Mouse (Mus musculus) limb, embryonic 10.5 days (tissue): ENCODE measurements around the gene Crispld2. TPM values are rescaled to one million over a fixed set of nuclear protein-coding genes. Genes with fewer than 3 reads are reported as not detected.

Experiments
- DNase-seq: peaks from one replicate; pipeline ENCODE4 v3.0.0-alpha.2; 2017; ENCODE audit warnings: low spot score
- H3K27ac ChIP-seq: fragments of 300-500 bp; sonication (generic); 2 replicates; pipeline ENCODE4 v1.5.1; 2016; ENCODE audit warnings: mild to moderate bottlenecking
- H3K27me3 ChIP-seq: fragments of 300-500 bp; sonication (generic); 2 replicates; pipeline ENCODE4 v1.6.1; 2016; ENCODE audit warnings: low read depth, mild to moderate bottlenecking; ENCODE audit not compliant: poor library complexity, severe bottlenecking
- H3K36me3 ChIP-seq: fragments of 300-500 bp; sonication (generic); 2 replicates; pipeline ENCODE4 v1.6.1; 2016; ENCODE audit warnings: mild to moderate bottlenecking, moderate library complexity
- H3K4me1 ChIP-seq: fragments of 300-500 bp; sonication (generic); 2 replicates; pipeline ENCODE4 v1.6.1; 2016
- H3K4me3 ChIP-seq: fragments of 300-500 bp; sonication (generic); 2 replicates; pipeline ENCODE4 v1.5.1; 2016; ENCODE audit warnings: mild to moderate bottlenecking, moderate library complexity
- H3K9me3 ChIP-seq: fragments of 300-500 bp; sonication (generic); replicated peaks from 2 replicates; pipeline ENCODE4 v1.6.1; 2016; ENCODE audit warnings: mild to moderate bottlenecking
- WGBS: fragments of 180-500 bp; shearing (Covaris S2); methylation state at CpG from one replicate; pipeline ENCODE4 v1.1.7; 2016; 5-methylcytosine and 5-hydroxymethylcytosine counted together
- polyA plus RNA-seq: library from polyadenylated mRNA; unstranded; fragments of >200 nt; fragmentation: Nextera tagmentation; extraction: Ambion mirVana; gene quantifications from 2 replicates; pipeline ENCODE4 v1.2.1, GENCODE M21; 2016

The Crispld2 gene
- polyA plus RNA-seq, 1 experiment from 2014 or later: 6.1 TPM

DNA sequence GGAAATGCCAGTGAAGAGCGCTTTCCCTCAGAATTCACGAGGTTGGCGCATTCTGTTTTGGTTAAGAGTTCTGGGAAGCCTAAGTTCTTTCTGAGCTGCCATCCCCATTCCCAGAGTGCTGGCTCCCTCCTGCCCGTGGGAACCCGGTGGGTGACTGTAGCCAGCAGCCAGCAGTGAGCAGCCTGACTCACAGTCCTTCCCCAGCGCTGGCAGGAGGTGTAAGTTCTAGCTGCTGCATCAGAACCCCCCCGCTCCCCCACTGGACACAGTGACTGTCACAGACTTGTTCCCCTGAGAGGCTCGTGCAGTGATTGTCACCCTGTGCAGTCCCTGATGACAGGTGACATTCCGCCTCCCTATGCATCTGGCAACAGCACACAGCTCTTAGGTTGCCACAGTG is 22.1 kb upstream of the Crispld2 start:
- Histone ChIP-seq H3K4me3 (no peak overlapping the region), H3K9me3 (peaks cover 7% of the 10 kb centered on the region; the same call in 1 of the 2 replicates), H3K27ac (no peak overlapping the region; the same call in 1 of the 2 replicates), H3K4me1 (peaks cover 21% of the 10 kb centered on the region), H3K36me3 (no peaks in the 10 kb centered on the region), H3K27me3 (no peaks in the 10 kb centered on the region)
- 79% methylated on average over 9 of the region's 9 CpGs for WGBS
- DNase-seq: no peak

DNA sequence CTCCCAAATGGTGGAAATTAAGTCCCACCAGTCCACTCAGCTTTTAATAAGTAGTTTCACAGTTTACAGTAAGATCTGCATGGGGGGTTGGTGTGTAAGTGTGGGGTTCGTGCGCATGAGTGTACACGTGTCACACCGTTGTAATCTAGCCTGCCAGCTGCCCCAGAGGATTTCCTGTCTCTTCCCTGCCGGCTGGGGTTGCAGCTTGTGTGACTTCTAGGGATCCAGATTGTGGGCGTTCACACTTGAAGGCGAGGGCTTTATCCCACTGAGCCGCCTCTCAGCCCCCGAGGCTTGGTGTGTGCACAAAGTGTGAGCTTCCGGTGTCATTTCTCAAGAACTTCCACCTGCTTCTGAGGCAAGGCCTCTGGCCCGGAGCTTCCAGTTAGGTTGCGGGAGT is 19.7 kb upstream of the Crispld2 start:
- 74% methylated on average over 12 of the region's 12 CpGs for WGBS
- peak overlapping the region; percentile 53 for H3K27ac ChIP-seq
- H3K36me3 ChIP-seq: no peaks in the 10 kb centered on the region
- no peak overlapping the region for H3K4me3 ChIP-seq
- 0 out of 2 replicates have a peak, but pooled peaks cover 6% of the 10 kb centered on the region for H3K9me3 ChIP-seq
- DNase-seq: no peak
- no peaks in the 10 kb centered on the region for H3K27me3 ChIP-seq
- peaks cover 21% of the 10 kb centered on the region for H3K4me1 ChIP-seq

GRCm38 (mm10) chr8:119978770-119979381 is 13.4 kb upstream of the Crispld2 start:
- no peaks in the 10 kb centered on the region for H3K36me3 ChIP-seq
- H3K4me3 ChIP-seq: no peak overlapping the region
- H3K4me1 ChIP-seq: peaks cover 16% of the 10 kb centered on the region
- H3K27ac ChIP-seq: peak overlapping the region; percentile 5; the same call in 1 of the 2 replicates
- 72% methylated on average over 11 of the region's 11 CpGs for WGBS
- no peaks in the 10 kb centered on the region for H3K27me3 ChIP-seq
- no peaks in the 10 kb centered on the region for H3K9me3 ChIP-seq
- DNase-seq: no peak

- H3K4me1 ChIP-seq: peaks cover 8% of the 10 kb centered on the region
- no peak for DNase-seq
- H3K9me3 ChIP-seq: no peaks in the 10 kb centered on the region
- H3K4me3 ChIP-seq: no peak overlapping the region
- WGBS: 79% methylated on average over 4 of the region's 4 CpGs
- no peak overlapping the region for H3K27ac ChIP-seq
- H3K36me3 ChIP-seq: no peaks in the 10 kb centered on the region
- H3K27me3 ChIP-seq: no peaks in the 10 kb centered on the region
These were observed 11.0 kb upstream of the Crispld2 start for GRCm38 (mm10) chr8:119981253-119981652.

DNA sequence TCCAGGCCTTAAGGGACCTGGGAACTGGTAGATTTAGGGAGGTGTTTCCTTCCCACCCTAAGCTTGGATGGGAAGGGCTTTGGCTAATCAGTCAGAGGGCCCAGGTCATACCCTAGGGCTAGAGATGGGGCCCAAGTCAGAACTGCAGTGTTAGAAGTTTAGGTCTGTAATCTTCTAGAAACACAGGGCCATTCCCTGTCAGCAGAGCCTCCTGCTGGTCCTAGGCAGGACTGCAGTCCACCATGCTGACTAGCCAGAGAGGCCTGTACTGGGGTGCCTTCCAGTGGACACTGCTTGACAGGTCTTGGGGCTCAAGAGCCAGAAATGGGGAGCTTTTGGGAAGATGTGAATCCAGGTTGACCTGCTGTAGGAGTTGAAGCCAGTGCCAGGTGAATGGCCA is 8.2 kb upstream of the Crispld2 start:
- no peak overlapping the region for H3K4me3 ChIP-seq
- no peaks in the 10 kb centered on the region for H3K36me3 ChIP-seq
- peaks cover 5% of the 10 kb centered on the region for H3K4me1 ChIP-seq
- H3K9me3 ChIP-seq: no peaks in the 10 kb centered on the region
- no peak overlapping the region for H3K27ac ChIP-seq
- DNase-seq: no peak
- H3K27me3 ChIP-seq: no peaks in the 10 kb centered on the region

DNA sequence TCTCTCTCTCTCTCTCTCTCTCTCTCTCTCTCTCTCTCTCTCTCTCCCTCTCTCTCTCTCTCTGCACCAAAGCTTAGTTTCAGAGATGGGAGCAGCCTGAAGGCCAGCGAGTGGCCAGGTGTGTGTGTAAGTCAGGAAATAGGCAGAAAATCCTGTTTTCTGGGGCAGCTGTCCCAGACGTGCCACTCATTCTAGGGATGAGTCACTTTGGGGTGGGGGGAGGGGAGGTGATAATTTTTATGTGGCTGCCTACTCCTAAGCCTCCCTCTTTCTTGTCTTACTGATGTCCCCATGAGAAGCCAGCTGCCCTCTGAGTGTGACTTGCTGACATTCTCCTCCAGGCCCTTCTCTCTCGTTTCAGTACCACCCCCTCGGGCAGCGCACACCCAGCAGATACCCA is 6.1 kb upstream of the Crispld2 start:
- H3K27me3 ChIP-seq: peaks cover 8% of the 10 kb centered on the region
- DNase-seq: no peak
- 69% methylated on average over 5 of the region's 5 CpGs for WGBS
- no peak overlapping the region for H3K27ac ChIP-seq
- no peaks in the 10 kb centered on the region for H3K36me3 ChIP-seq
- no peak overlapping the region for H3K4me3 ChIP-seq
- no peaks in the 10 kb centered on the region for H3K9me3 ChIP-seq
- H3K4me1 ChIP-seq: no peaks in the 10 kb centered on the region

DNA sequence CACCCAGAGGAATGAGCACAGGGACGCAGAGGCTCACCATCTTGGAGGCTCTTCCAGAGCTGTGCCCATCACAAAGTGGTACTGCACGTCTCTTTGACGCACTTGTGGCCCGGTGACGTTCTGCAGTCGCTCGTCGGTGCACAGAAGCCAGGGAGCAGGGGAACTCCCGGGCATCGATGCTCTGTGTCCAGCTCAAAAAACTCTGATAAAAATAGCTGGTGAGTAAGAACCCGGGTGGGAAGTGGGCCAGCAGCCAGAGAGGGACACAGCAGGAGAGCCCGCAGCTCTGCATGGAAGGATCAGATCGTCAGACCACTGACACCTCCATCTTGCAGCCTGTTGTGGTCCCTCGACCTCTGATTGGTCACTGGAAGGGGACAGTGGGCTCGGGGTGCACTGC is 4.2 kb upstream of the Crispld2 start:
- Histone ChIP-seq H3K27ac (no peak overlapping the region), H3K4me1 (peaks cover 13% of the 10 kb centered on the region), H3K27me3 (peaks cover 27% of the 10 kb centered on the region), H3K4me3 (no peak overlapping the region), H3K36me3 (no peaks in the 10 kb centered on the region), H3K9me3 (no peaks in the 10 kb centered on the region)
- WGBS: 71% methylated on average over 15 of the region's 15 CpGs
- DNase-seq: no peak

DNA sequence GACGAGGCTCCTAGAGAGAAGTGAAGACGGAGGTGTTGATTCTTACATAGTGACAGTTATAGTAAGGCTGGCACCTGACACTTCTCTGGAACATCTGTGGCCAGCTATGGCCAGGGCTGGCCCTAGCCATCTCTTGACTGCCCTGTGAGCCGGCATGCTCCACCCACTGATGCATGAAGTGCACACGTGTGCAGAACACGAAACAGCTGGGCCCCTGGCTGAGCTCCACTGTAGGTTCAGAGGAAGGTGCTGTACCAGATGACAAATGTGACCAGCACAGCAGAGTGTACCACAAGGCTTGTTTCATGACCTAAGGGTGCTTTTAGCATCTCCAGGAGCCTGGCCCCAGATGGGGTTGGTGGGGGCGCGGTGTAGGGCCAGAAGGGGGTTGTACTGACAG is 1.9 kb downstream of the Crispld2 start:
- Histone ChIP-seq H3K9me3 (no peaks in the 10 kb centered on the region), H3K27me3 (peaks cover 42% of the 10 kb centered on the region), H3K27ac (peak overlapping the region; percentile 54; the same call in 1 of the 2 replicates), H3K4me3 (no peak overlapping the region), H3K4me1 (peaks cover 59% of the 10 kb centered on the region), H3K36me3 (no peaks in the 10 kb centered on the region)
- 64% methylated on average over 7 of the region's 7 CpGs for WGBS
- DNase-seq: peak; percentile 50

- no peak overlapping the region for H3K4me3 ChIP-seq
- no peak for DNase-seq
- H3K27me3 ChIP-seq: peaks cover 42% of the 10 kb centered on the region
- 14% methylated on average over 6 of the region's 6 CpGs for WGBS
- H3K27ac ChIP-seq: peak overlapping the region; percentile 54; the same call in 1 of the 2 replicates
- H3K4me1 ChIP-seq: peaks cover 59% of the 10 kb centered on the region
- no peaks in the 10 kb centered on the region for H3K36me3 ChIP-seq
- no peaks in the 10 kb centered on the region for H3K9me3 ChIP-seq
These were observed 2.3 kb downstream of the Crispld2 start for GRCm38 (mm10) chr8:119994556-119994955.

DNA sequence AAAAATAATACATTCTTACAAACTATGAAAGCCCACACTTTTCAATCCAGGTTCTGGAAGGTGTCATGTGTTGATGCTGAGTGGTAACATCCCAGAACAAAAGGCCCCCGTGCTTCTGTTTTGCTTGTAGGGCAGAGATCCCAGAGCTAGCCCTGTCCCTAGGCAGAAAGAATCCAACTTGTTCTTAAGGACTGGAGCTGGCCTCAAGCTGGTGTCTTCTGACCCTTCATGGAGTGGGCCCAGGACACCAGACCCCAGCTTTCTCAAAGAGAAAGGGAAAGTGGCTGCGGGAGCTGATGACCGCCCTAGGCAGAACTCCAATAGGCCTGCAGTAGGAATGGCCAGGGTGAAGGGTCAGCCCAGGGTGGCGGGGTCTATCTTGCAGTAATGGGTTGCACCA is 5.0 kb downstream of the Crispld2 start:
- no peaks in the 10 kb centered on the region for H3K36me3 ChIP-seq
- WGBS: 78% methylated on average over 4 of the region's 4 CpGs
- H3K9me3 ChIP-seq: no peaks in the 10 kb centered on the region
- peak overlapping the region; percentile 33; the same call in 1 of the 2 replicates for H3K27ac ChIP-seq
- no peak for DNase-seq
- H3K4me3 ChIP-seq: no peak overlapping the region
- H3K27me3 ChIP-seq: peaks cover 22% of the 10 kb centered on the region
- peaks cover 71% of the 10 kb centered on the region for H3K4me1 ChIP-seq

DNA sequence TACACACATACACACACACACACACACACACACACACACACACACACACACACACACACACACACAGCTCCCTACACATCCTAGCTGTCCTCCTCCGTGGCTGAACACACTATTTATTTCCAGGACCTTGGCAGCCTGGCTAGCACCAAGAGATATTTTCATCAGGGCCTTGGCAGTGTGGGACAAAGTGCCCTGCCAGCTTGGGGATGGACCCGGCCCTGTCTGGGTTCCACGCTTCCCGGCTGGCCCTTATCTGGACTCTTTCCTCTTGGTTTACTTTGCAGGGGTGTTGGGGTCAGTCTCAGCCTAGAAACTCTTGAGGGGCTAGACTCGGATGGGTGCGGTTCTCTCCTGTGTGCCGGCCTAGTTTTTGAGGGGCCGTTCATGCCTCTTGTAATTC is 8.2 kb downstream of the Crispld2 start:
- DNase-seq: no peak
- Histone ChIP-seq H3K36me3 (no peaks in the 10 kb centered on the region), H3K4me1 (peaks cover 71% of the 10 kb centered on the region), H3K9me3 (no peaks in the 10 kb centered on the region), H3K4me3 (no peak overlapping the region), H3K27me3 (no peaks in the 10 kb centered on the region), H3K27ac (peak overlapping the region; percentile 27; the same call in 1 of the 2 replicates)
- 70% methylated on average over 8 of the region's 8 CpGs for WGBS

DNA sequence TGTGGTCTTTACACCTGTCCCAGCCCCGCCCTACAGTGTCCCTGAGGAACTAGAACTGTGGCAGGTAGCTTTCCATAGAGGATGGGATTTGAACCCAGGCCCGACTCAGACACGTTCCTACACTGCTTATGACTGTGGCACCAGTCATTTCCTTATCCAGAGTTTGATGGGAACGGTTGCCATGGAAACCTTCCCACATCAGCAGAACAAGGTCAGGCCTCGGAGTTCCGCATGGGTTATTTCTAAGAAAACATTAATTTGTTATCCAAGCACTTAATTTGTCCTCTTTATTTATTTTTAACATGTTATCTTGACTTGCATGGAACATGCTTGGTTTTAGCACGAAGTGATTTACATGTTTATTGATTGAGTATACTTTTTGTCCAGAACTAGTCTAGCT is 9.5 kb downstream of the Crispld2 start:
- WGBS: 82% methylated on average over 7 of the region's 7 CpGs
- H3K4me1 ChIP-seq: peaks cover 78% of the 10 kb centered on the region
- peak overlapping the region; percentile 27; the same call in 1 of the 2 replicates for H3K27ac ChIP-seq
- no peak for DNase-seq
- no peaks in the 10 kb centered on the region for H3K36me3 ChIP-seq
- H3K9me3 ChIP-seq: no peaks in the 10 kb centered on the region
- no peaks in the 10 kb centered on the region for H3K27me3 ChIP-seq
- H3K4me3 ChIP-seq: no peak overlapping the region

GRCm38 (mm10) chr8:120002348-120002747 is 10.1 kb downstream of the Crispld2 start:
- H3K27me3 ChIP-seq: no peaks in the 10 kb centered on the region
- no peaks in the 10 kb centered on the region for H3K36me3 ChIP-seq
- H3K4me3 ChIP-seq: no peak overlapping the region
- DNase-seq: no peak
- H3K27ac ChIP-seq: peak overlapping the region; percentile 47
- H3K4me1 ChIP-seq: peaks cover 78% of the 10 kb centered on the region
- no peaks in the 10 kb centered on the region for H3K9me3 ChIP-seq
- 73% methylated on average over 9 of the region's 9 CpGs for WGBS
